In the genomic region with DNA sequence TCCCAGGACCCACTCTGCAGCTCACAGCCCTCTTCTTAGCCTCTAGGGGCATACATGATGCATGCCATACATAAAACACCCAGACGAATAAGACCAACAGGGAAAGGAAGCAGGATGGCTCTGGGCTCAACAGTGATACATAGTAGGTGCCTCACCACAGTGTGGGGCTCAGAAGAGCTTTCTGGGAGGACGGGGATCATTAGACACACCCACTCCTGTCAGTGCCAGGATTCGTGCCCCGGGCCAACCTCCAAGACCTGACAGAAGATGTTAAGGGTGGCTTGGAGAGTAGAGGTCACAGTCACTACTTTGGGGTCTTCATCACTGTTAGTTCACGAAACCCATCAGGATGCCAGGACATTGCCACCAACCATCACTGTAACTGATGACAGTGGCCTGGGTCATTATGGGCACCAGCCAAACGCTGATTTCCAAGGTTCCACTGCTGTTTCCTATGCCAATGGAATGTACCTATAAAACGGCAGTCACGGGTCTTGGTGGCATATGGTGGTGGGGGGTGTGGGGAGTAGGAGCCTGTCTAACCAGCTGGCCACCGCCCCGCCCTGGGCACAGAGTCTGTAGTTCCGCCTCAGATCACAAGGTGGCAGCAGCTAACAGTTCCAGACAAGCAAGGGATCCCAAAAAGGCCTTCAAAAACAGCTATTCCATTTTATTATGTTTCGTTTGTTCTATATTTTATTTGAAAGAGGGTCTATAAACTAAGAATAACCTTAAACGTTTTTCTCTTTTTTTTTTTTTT, we compare ENCODE assay signal across 8 mouse cellular contexts. TPM values are rescaled to one million over a fixed set of nuclear protein-coding genes. Genes with fewer than 3 reads are reported as not detected.
DNase-seq lines count a peak whose midpoint lies in the region; ATAC-seq and TF ChIP-seq lines count a peak whose summit lies in the region.

No protein-coding gene starts in this region.

- H3K4me2 ChIP-seq in midbrain, embryonic 15.5 days = no peak overlapping the region

- H3K36me3 ChIP-seq in midbrain, embryonic 15.5 days (replicated peaks) = peaks cover 19% of the 10 kb centered on the region
- peaks cover 20% of the 10 kb centered on the region for H3K36me3 ChIP-seq in spleen, adult 2 months (ENCODE audit: control insufficient read depth, insufficient read depth, low read length)

- intact Hi-C loops in gastrocnemius, adult 2 months (cut with DNase I) = loop anchor here (1.0 to 2.0 kb wide), 3 partner anchors 46 to 198 kb away; no protein-coding TSS in a partner anchor
- intact Hi-C loops in left cerebral cortex, postnatal 4 days (cut with DNase I) = loop anchor here (5.0 kb wide), 2 partner anchors 123 to 198 kb away; no protein-coding TSS in a partner anchor

- peak; percentile 59 for ATAC-seq in common myeloid progenitor, adult 5-6 weeks (replicated peaks; ENCODE audit: low read depth, poor library complexity, severe bottlenecking)
- peak; percentile 43; the same call in 1 of the 2 replicates for ATAC-seq in midbrain, embryonic 15.5 days (replicated peaks)

- H3K27ac ChIP-seq in gastrocnemius, adult 2 months = no peak overlapping the region
- peak overlapping the region; percentile 14; the same call in 1 of the 2 replicates for H3K27ac ChIP-seq in midbrain, embryonic 15.5 days
- H3K27ac ChIP-seq in spleen, adult 2 months (ENCODE audit: insufficient read depth, low read length) = no peak overlapping the region

- peak; percentile 94 for TF ChIP-seq CTCF in gastrocnemius, adult 2 months (IDR thresholded peaks at IDR 0.05)
- TF ChIP-seq CTCF in spleen, adult 2 months (IDR thresholded peaks at IDR 0.05; ENCODE audit: extremely low read depth, insufficient read depth, insufficient read length, insufficient replicate concordance) = peak; percentile 86

- TF ChIP-seq POLR2A in spleen, adult 2 months (IDR thresholded peaks at IDR 0.05; ENCODE audit: low read depth, low read length) = no peak

- H3K9ac ChIP-seq in midbrain, embryonic 15.5 days = no peak overlapping the region

- peak; percentile 81 for DNase-seq in ovary, postnatal 10 days (ENCODE audit: low spot score)
- DNase-seq in ovary, adult 18-20 months (ENCODE audit: low spot score) = no peak
- peak; percentile 85 for DNase-seq in gastrocnemius, adult 2 months
- DNase-seq in kidney, adult 18-20 months = peak; percentile 88
- peak; percentile 91 for DNase-seq in left cerebral cortex, postnatal 4 days
- DNase-seq in spleen, adult 2 months (ENCODE audit: low read depth in 1 of 2, low spot score in 2 of 2) = peak; percentile 43 to 75

- 0 out of 2 replicates have a peak, but pooled peaks cover 11% of the 10 kb centered on the region for H3K4me1 ChIP-seq in midbrain, embryonic 15.5 days
- H3K4me1 ChIP-seq in spleen, adult 2 months (ENCODE audit: control insufficient read depth, insufficient read depth, insufficient read length) = no peaks in the 10 kb centered on the region

- H3K27me3 ChIP-seq in midbrain, embryonic 15.5 days (replicated peaks) = no peaks in the 10 kb centered on the region
- H3K27me3 ChIP-seq in spleen, adult 2 months (ENCODE audit: control insufficient read depth, insufficient read depth, low read length) = no peaks in the 10 kb centered on the region

- no peaks in the 10 kb centered on the region for H3K9me3 ChIP-seq in midbrain, embryonic 15.5 days

- 23% methylated on average over 13 of the region's 13 CpGs for WGBS in midbrain, embryonic 15.5 days
- WGBS in spleen, adult 2 months = 26% methylated on average over 13 of the region's 13 CpGs

- no peak overlapping the region for H3K4me3 ChIP-seq in gastrocnemius, adult 2 months
- no peak overlapping the region for H3K4me3 ChIP-seq in midbrain, embryonic 15.5 days
- no peak overlapping the region for H3K4me3 ChIP-seq in spleen, adult 2 months (ENCODE audit: extremely low read depth, insufficient read depth, insufficient read length)

RNA-seq across cellular contexts. Expression of gene Srsf3, which starts 16.5 kb away (rescaled TPM):
- 954 and 1,077 TPM in 2 replicates for total RNA-seq in common myeloid progenitor, adult 5-6 weeks (2017)
- 10 to 100 TPM; 38.8 to 55.6 TPM for total RNA-seq in gastrocnemius, adult 2 months (2021)
- total RNA-seq in left cerebral cortex, postnatal 4 days (2021) = 100 to 1,000 TPM; 220 to 228 TPM
- 429 and 442 TPM in 2 replicates for polyA plus RNA-seq in midbrain, embryonic 15.5 days (2015; fragmentation: Nextera tagmentation; extraction: Ambion mirVana)
- 189 and 210 TPM in 2 replicates for polyA plus RNA-seq in spleen, adult 2 months (2012; rRNA removed)

RNA-seq across cellular contexts. Expression of gene Stk38, which starts 41.1 kb away (rescaled TPM):
- 94.7 and 123 TPM in 2 replicates for total RNA-seq in common myeloid progenitor, adult 5-6 weeks (2017)
- 10 to 100 TPM; 26.9 to 29.2 TPM for total RNA-seq in gastrocnemius, adult 2 months (2021)
- total RNA-seq in left cerebral cortex, postnatal 4 days (2021) = 10 to 100 TPM; 83.3 to 93.2 TPM
- 99.7 and 105 TPM in 2 replicates for polyA plus RNA-seq in midbrain, embryonic 15.5 days (2015; fragmentation: Nextera tagmentation; extraction: Ambion mirVana)
- 119 and 149 TPM in 2 replicates for polyA plus RNA-seq in spleen, adult 2 months (2012; rRNA removed)

RNA-seq across cellular contexts. Expression of gene Cdkn1a, which starts 41.8 kb away (rescaled TPM):
- total RNA-seq in common myeloid progenitor, adult 5-6 weeks (2017) = 3.7 and 7.9 TPM in 2 replicates
- total RNA-seq in gastrocnemius, adult 2 months (2021) = 100 to 1,000 TPM in 1 of 2 experiments, 10 to 100 TPM in 1; 32.6 to 103 TPM
- 10 to 100 TPM; 29.6 to 34.4 TPM for total RNA-seq in left cerebral cortex, postnatal 4 days (2021)
- polyA plus RNA-seq in midbrain, embryonic 15.5 days (2015; fragmentation: Nextera tagmentation; extraction: Ambion mirVana) = 97.7 and 99.9 TPM in 2 replicates
- 7.6 and 8.0 TPM in 2 replicates for polyA plus RNA-seq in spleen, adult 2 months (2012; rRNA removed)
